Mouse (Mus musculus): ENCODE measurements at regions not wholly inside any gene's neighbourhood (a gene's known extent, or its start where the extent isn't known, plus 50 kb on each side); places are given as distances from the start of the nearest gene placed in this dataset.

GRCm38 (mm10) chr1:161680558-161680957, 107.7 kb downstream of the Fasl start:
- TF ChIP-seq CTCF (IDR thresholded peaks at IDR 0.05; ENCODE audit: extremely low read depth, insufficient read length, insufficient replicate concordance, low read depth, low read length), result no peak
- TF ChIP-seq POLR2A (IDR thresholded peaks at IDR 0.05; ENCODE audit: low read depth, low read length), result no peak
